Mouse (Mus musculus) lung, adult 2 months (tissue): ENCODE measurements around the gene Fbxo31.

ENCODE experiments used
- CTCF ChIP-seq: fragments of 200-500 bp; IDR thresholded peaks from 2 replicates; pipeline ENCODE4 v1.5.1; 2011; ENCODE audit warnings: mild to moderate bottlenecking, low read length, control low read depth; ENCODE audit not compliant: insufficient read depth
- POLR2A ChIP-seq: fragments of 200-500 bp; IDR thresholded peaks from 2 replicates; pipeline ENCODE4 v1.6.1; 2011; ENCODE audit warnings: low read depth, mild to moderate bottlenecking, control low read depth, low read length, borderline replicate concordance; ENCODE audit errors: extremely low read depth

DNA sequence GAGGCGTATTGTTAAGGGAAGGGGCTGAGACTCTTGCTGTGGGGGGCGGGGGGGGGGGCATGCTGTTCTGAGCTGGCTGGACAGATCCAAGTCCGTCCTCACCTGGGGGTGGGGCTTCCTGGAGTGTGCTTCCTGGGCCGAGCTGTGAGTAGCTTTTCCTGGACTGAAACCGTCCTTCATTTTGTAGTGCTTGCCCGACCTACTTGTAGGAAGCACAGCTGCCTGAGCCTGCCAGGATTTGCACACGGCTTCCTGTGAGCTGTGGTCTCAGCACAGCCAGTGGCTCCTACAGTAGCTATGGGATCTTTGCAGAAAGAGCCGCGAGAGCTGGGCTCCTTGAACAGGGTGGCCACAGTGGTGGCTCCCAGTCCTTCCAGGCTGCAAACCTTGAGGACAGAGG, 15.4 kb upstream of the Fbxo31 start:
- TF ChIP-seq CTCF = no peak
- TF ChIP-seq POLR2A = no peak
